Mouse (Mus musculus): Measurements from ENCODE around the gene Dok7. TPM values are rescaled to one million over a fixed set of nuclear protein-coding genes. Genes with fewer than 3 reads are reported as not detected.

Gene Dok7
- polyA plus RNA-seq (2015; fragmentation: Nextera tagmentation; extraction: Ambion mirVana), result 8.0 and 8.5 TPM in 2 replicates

GRCm38 (mm10) chr5:35056604-35057432 lies at the start of gene Dok7:
Dok7 (plus strand) TSS chr5:35056766.
- no peaks in the 10 kb centered on the region for H3K36me3 ChIP-seq
- H3K4me3 ChIP-seq, result peak within 1 kb of the TSS; percentile 69
- peaks cover 36% of the 10 kb centered on the region for H3K4me1 ChIP-seq
- WGBS, result 1% methylated on average over 63 of the region's 74 CpGs
- H3K4me2 ChIP-seq, result peak within 1 kb of the TSS; percentile 89
- ATAC-seq (ENCODE audit: extremely low read depth, insufficient number of reproducible peaks, low FRiP score, low TSS enrichment), result peak; percentile 43; the same call in 1 of the 2 replicates
- H3K9me3 ChIP-seq, result no peaks in the 10 kb centered on the region
- peaks cover 51% of the 10 kb centered on the region for H3K27me3 ChIP-seq (replicated peaks)
- H3K27ac ChIP-seq (replicated peaks), result peak within 1 kb of the TSS; percentile 72
- peak within 1 kb of the TSS; percentile 87 for H3K9ac ChIP-seq

GRCm38 (mm10) chr5:35009163-35009562 lies 47.4 kb upstream of the Dok7 start:
- H3K36me3 ChIP-seq, result peaks cover 36% of the 10 kb centered on the region
- peak overlapping the region; percentile 13 for H3K27ac ChIP-seq (replicated peaks)
- ATAC-seq (ENCODE audit: extremely low read depth, insufficient number of reproducible peaks, low FRiP score, low TSS enrichment), result no peak
- H3K9me3 ChIP-seq, result no peaks in the 10 kb centered on the region
- WGBS, result 66% methylated on average over 4 of the region's 4 CpGs
- peaks cover 23% of the 10 kb centered on the region for H3K4me1 ChIP-seq
- no peaks in the 10 kb centered on the region for H3K27me3 ChIP-seq (replicated peaks)
- H3K4me3 ChIP-seq, result no peak overlapping the region
- H3K9ac ChIP-seq, result no peak overlapping the region
- H3K4me2 ChIP-seq, result no peak overlapping the region

GRCm38 (mm10) chr5:35010656-35011055 lies 45.9 kb upstream of the Dok7 start:
- no peak for ATAC-seq (ENCODE audit: extremely low read depth, insufficient number of reproducible peaks, low FRiP score, low TSS enrichment)
- Histone ChIP-seq H3K36me3 (peaks cover 33% of the 10 kb centered on the region), H3K4me2 (no peak overlapping the region), H3K27ac (replicated peaks) (no peak overlapping the region), H3K9me3 (no peaks in the 10 kb centered on the region), H3K27me3 (replicated peaks) (no peaks in the 10 kb centered on the region), H3K9ac (no peak overlapping the region), H3K4me3 (no peak overlapping the region), H3K4me1 (peaks cover 13% of the 10 kb centered on the region)
- 68% methylated on average over 5 of the region's 5 CpGs for WGBS

GRCm38 (mm10) chr5:35011156-35011923 lies 45.2 kb upstream of the Dok7 start:
- Histone ChIP-seq H3K4me2 (no peak overlapping the region), H3K27ac (replicated peaks) (no peak overlapping the region), H3K27me3 (replicated peaks) (no peaks in the 10 kb centered on the region), H3K4me1 (peaks cover 11% of the 10 kb centered on the region), H3K9me3 (no peaks in the 10 kb centered on the region), H3K9ac (no peak overlapping the region), H3K4me3 (no peak overlapping the region), H3K36me3 (peaks cover 30% of the 10 kb centered on the region)
- no peak for ATAC-seq (ENCODE audit: extremely low read depth, insufficient number of reproducible peaks, low FRiP score, low TSS enrichment)
- 91% methylated on average over 6 of the region's 6 CpGs for WGBS

GRCm38 (mm10) chr5:35014036-35014435 lies 42.5 kb upstream of the Dok7 start:
- 81% methylated on average over 6 of the region's 6 CpGs for WGBS
- Histone ChIP-seq H3K9ac (no peak overlapping the region), H3K4me2 (no peak overlapping the region), H3K9me3 (no peaks in the 10 kb centered on the region), H3K36me3 (peaks cover 20% of the 10 kb centered on the region), H3K4me1 (peaks cover 16% of the 10 kb centered on the region), H3K27me3 (replicated peaks) (no peaks in the 10 kb centered on the region), H3K27ac (replicated peaks) (no peak overlapping the region), H3K4me3 (no peak overlapping the region)
- ATAC-seq (ENCODE audit: extremely low read depth, insufficient number of reproducible peaks, low FRiP score, low TSS enrichment), result no peak

GRCm38 (mm10) chr5:35019673-35020300 lies 36.8 kb upstream of the Dok7 start:
- Histone ChIP-seq H3K27ac (replicated peaks) (peak overlapping the region; percentile 17; the same call in 1 of the 2 replicates), H3K4me3 (no peak overlapping the region), H3K9ac (peak overlapping the region; percentile 6; the same call in 1 of the 2 replicates), H3K36me3 (peaks cover 45% of the 10 kb centered on the region), H3K4me1 (peaks cover 62% of the 10 kb centered on the region), H3K27me3 (replicated peaks) (no peaks in the 10 kb centered on the region), H3K4me2 (no peak overlapping the region), H3K9me3 (no peaks in the 10 kb centered on the region)
- no peak for ATAC-seq (ENCODE audit: extremely low read depth, insufficient number of reproducible peaks, low FRiP score, low TSS enrichment)
- WGBS, result 52% methylated on average over 9 of the region's 9 CpGs

- Histone ChIP-seq H3K4me1 (peaks cover 62% of the 10 kb centered on the region), H3K4me3 (no peak overlapping the region), H3K27ac (replicated peaks) (0 out of 2 replicates have a peak overlapping the region, but pooled peaks have one; percentile 17), H3K4me2 (no peak overlapping the region), H3K27me3 (replicated peaks) (no peaks in the 10 kb centered on the region), H3K9ac (peak overlapping the region; percentile 34; the same call in 1 of the 2 replicates), H3K9me3 (no peaks in the 10 kb centered on the region), H3K36me3 (peaks cover 53% of the 10 kb centered on the region)
- no peak for ATAC-seq (ENCODE audit: extremely low read depth, insufficient number of reproducible peaks, low FRiP score, low TSS enrichment)
- WGBS, result 73% methylated on average over 9 of the region's 9 CpGs
Observed at GRCm38 (mm10) chr5:35020410-35021241, 35.9 kb upstream of the Dok7 start.

- H3K27ac ChIP-seq (replicated peaks), result no peak overlapping the region
- H3K4me1 ChIP-seq, result peaks cover 43% of the 10 kb centered on the region
- no peak overlapping the region for H3K9ac ChIP-seq
- H3K27me3 ChIP-seq (replicated peaks), result no peaks in the 10 kb centered on the region
- no peak overlapping the region for H3K4me2 ChIP-seq
- 20% methylated on average over 2 of the region's 2 CpGs for WGBS
- H3K36me3 ChIP-seq, result peaks cover 96% of the 10 kb centered on the region
- no peak overlapping the region for H3K4me3 ChIP-seq
- no peak for ATAC-seq (ENCODE audit: extremely low read depth, insufficient number of reproducible peaks, low FRiP score, low TSS enrichment)
- H3K9me3 ChIP-seq, result no peaks in the 10 kb centered on the region
Observed at GRCm38 (mm10) chr5:35024975-35025374, 31.6 kb upstream of the Dok7 start.

GRCm38 (mm10) chr5:35029303-35029702 lies 27.3 kb upstream of the Dok7 start:
- no peak overlapping the region for H3K4me2 ChIP-seq
- peaks cover 95% of the 10 kb centered on the region for H3K36me3 ChIP-seq
- H3K4me1 ChIP-seq, result peaks cover 5% of the 10 kb centered on the region; the same call in 1 of the 2 replicates
- H3K27ac ChIP-seq (replicated peaks), result no peak overlapping the region
- H3K4me3 ChIP-seq, result no peak overlapping the region
- H3K27me3 ChIP-seq (replicated peaks), result no peaks in the 10 kb centered on the region
- ATAC-seq (ENCODE audit: extremely low read depth, insufficient number of reproducible peaks, low FRiP score, low TSS enrichment), result no peak
- H3K9ac ChIP-seq, result no peak overlapping the region
- 74% methylated on average over 1 of the region's 1 CpGs for WGBS
- no peaks in the 10 kb centered on the region for H3K9me3 ChIP-seq

GRCm38 (mm10) chr5:35029755-35030154 lies 26.8 kb upstream of the Dok7 start:
- peaks cover 92% of the 10 kb centered on the region for H3K36me3 ChIP-seq
- WGBS, result 84% methylated on average over 5 of the region's 5 CpGs

More at GRCm38 (mm10) chr5:35029755-35030154, 26.8 kb upstream of the Dok7 start:
- Histone ChIP-seq H3K4me3 (no peak overlapping the region), H3K9me3 (no peaks in the 10 kb centered on the region), H3K4me1 (0 out of 2 replicates have a peak, but pooled peaks cover under 1% of the 10 kb centered on the region), H3K9ac (no peak overlapping the region), H3K27me3 (replicated peaks) (no peaks in the 10 kb centered on the region), H3K4me2 (no peak overlapping the region), H3K27ac (replicated peaks) (no peak overlapping the region)
- no peak for ATAC-seq (ENCODE audit: extremely low read depth, insufficient number of reproducible peaks, low FRiP score, low TSS enrichment)

Measured in heart, embryonic 13.5 days (tissue).